Mouse (Mus musculus): ENCODE measurements around the gene Ugt2b38. TPM values are rescaled to one million over a fixed set of nuclear protein-coding genes. Genes with fewer than 3 reads are reported as not detected.

The Ugt2b38 gene
- not detected in 2 replicates for polyA plus RNA-seq (2012; rRNA removed; ENCODE audit: low replicate concordance)

DNA sequence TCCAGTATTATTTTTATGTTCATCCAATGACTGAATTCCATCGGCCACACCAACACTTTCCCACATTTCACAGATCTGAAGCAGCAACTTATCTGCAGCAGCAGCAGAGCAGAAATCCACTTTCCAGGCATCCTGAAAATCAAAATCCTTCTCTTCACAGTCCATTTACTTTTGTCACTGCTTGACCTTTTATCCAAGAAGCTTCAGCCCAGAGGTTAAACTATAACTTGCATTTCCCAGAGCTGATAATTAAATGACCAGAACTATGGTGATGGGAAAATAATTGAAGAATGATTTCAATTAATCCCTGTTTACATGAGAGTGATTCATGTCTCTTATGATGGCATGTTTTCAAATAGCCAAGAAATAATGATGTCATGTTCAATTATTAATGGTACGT, at the start of gene Ugt2b38:
Gene Ugt2b38, minus strand, starts transcription at position 163 of the 400 bp plus-strand sequence.

Other genes with a start within 250 kb of the Ugt2b38 start
- gene Ugt2b37, start 169.4 kb downstream of the Ugt2b38 start, polyA plus RNA-seq (2012; rRNA removed; ENCODE audit: low replicate concordance), result not detected in 2 replicates
- gene Ugt2a3, start 87.0 kb downstream of the Ugt2b38 start, polyA plus RNA-seq (2012; rRNA removed; ENCODE audit: low replicate concordance), result 0.09 TPM in 1 of 2 replicates, not detected in the other
- gene Ugt2a2, start 58.1 kb upstream of the Ugt2b38 start, polyA plus RNA-seq (2012; rRNA removed; ENCODE audit: low replicate concordance), result not detected in 2 replicates
- not detected in 2 replicates for gene Gm43638, start 62.6 kb upstream of the Ugt2b38 start, polyA plus RNA-seq (2012; rRNA removed; ENCODE audit: low replicate concordance)
- not detected in 2 replicates for gene Ugt2a1, start 66.7 kb upstream of the Ugt2b38 start, polyA plus RNA-seq (2012; rRNA removed; ENCODE audit: low replicate concordance)
- 0.13 TPM in 1 of 2 replicates, not detected in the other for gene Sult1b1, start 114.0 kb upstream of the Ugt2b38 start, polyA plus RNA-seq (2012; rRNA removed; ENCODE audit: low replicate concordance)
- gene Sult1d1, start 144.8 kb upstream of the Ugt2b38 start, polyA plus RNA-seq (2012; rRNA removed; ENCODE audit: low replicate concordance), result 3.5 TPM in 1 of 2 replicates, not detected in the other
- gene Sult1e1, start 167.4 kb upstream of the Ugt2b38 start, polyA plus RNA-seq (2012; rRNA removed; ENCODE audit: low replicate concordance), result not detected in 2 replicates
- gene Csn1s1, start 242.0 kb upstream of the Ugt2b38 start, polyA plus RNA-seq (2012; rRNA removed; ENCODE audit: low replicate concordance), result not detected in 2 replicates